Mouse (Mus musculus) forebrain, embryonic 12.5 days (tissue): ENCODE measurements around the gene Mrpl57. TPM values are rescaled to one million over a fixed set of nuclear protein-coding genes. Genes with fewer than 3 reads are reported as not detected.
"Not testable (repeated sequence)": the region's sequence is repeated elsewhere in the genome, so short reads cannot be mapped to it uniquely, and the experiment has no call there.

Experiments used
- ATAC-seq: fragments of 200-750 bp; cut with Nextera tagmentation; 2 replicates; pipeline ENCODE4 v1.8.0; 2017; ENCODE audit warnings: moderate TSS enrichment; ENCODE audit not compliant: low FRiP score
- H3K27ac ChIP-seq: fragments of 300-500 bp; sonication (generic); 2 replicates; pipeline ENCODE4 v1.5.1; 2016; ENCODE audit warnings: mild to moderate bottlenecking
- H3K27me3 ChIP-seq: fragments of 300-500 bp; sonication (generic); 2 replicates; pipeline ENCODE4 v1.6.1; 2016; ENCODE audit warnings: mild to moderate bottlenecking
- H3K36me3 ChIP-seq: fragments of 300-500 bp; sonication (generic); replicated peaks from 2 replicates; pipeline ENCODE4 v1.6.1; 2016; ENCODE audit warnings: mild to moderate bottlenecking
- H3K4me1 ChIP-seq: fragments of 300-500 bp; sonication (generic); 2 replicates; pipeline ENCODE4 v1.6.1; 2016
- H3K4me2 ChIP-seq: fragments of 300-500 bp; sonication (generic); 2 replicates; pipeline ENCODE4 v1.6.1; 2016; ENCODE audit warnings: mild to moderate bottlenecking, moderate library complexity
- H3K4me3 ChIP-seq: fragments of 300-500 bp; sonication (generic); replicated peaks from 2 replicates; pipeline ENCODE4 v1.5.1; 2016; ENCODE audit warnings: mild to moderate bottlenecking
- H3K9ac ChIP-seq: fragments of 300-500 bp; sonication (generic); 2 replicates; pipeline ENCODE4 v1.6.1; 2016; ENCODE audit warnings: mild to moderate bottlenecking
- H3K9me3 ChIP-seq: fragments of 300-500 bp; sonication (generic); 2 replicates; pipeline ENCODE4 v1.6.1; 2016
- WGBS: fragments of 180-500 bp; shearing (Covaris S2); methylation state at CpG from one replicate; pipeline ENCODE4 v1.1.7; 2016; 5-methylcytosine and 5-hydroxymethylcytosine counted together
- polyA plus RNA-seq: library from polyadenylated mRNA; unstranded; fragments of >200 nt; fragmentation: Nextera tagmentation; extraction: Ambion mirVana; gene quantifications from 2 replicates; pipeline ENCODE4 v1.2.1, GENCODE M21; 2016

Mrpl57 gene
- polyA plus RNA-seq, 1 experiment from 2014 or later: 141 TPM

GRCm38 (mm10) chr14:57827284-57827683 lies 1.2 kb downstream of the Mrpl57 start:
- peak overlapping the region; percentile 77 for H3K4me3 ChIP-seq
- H3K27ac ChIP-seq: no peak overlapping the region
- H3K27me3 ChIP-seq: no peaks in the 10 kb centered on the region
- H3K36me3 ChIP-seq: peaks cover 11% of the 10 kb centered on the region
- peaks cover 19% of the 10 kb centered on the region for H3K4me1 ChIP-seq
- ATAC-seq: no peak
- 70% methylated on average over 1 of the region's 1 CpGs for WGBS
- peak overlapping the region; percentile 84 for H3K9ac ChIP-seq
- H3K4me2 ChIP-seq: peak overlapping the region; percentile 78
- H3K9me3 ChIP-seq: no peaks in the 10 kb centered on the region

GRCm38 (mm10) chr14:57833526-57833925 lies 7.5 kb downstream of the Mrpl57 start:
- peaks cover 37% of the 10 kb centered on the region for H3K36me3 ChIP-seq
- H3K9ac ChIP-seq: no peak overlapping the region
- no peaks in the 10 kb centered on the region for H3K9me3 ChIP-seq
- no peak for ATAC-seq
- WGBS: 97% methylated on average over 2 of the region's 2 CpGs
- no peak overlapping the region for H3K27ac ChIP-seq
- no peak overlapping the region for H3K4me2 ChIP-seq
- H3K27me3 ChIP-seq: no peaks in the 10 kb centered on the region
- no peaks in the 10 kb centered on the region for H3K4me1 ChIP-seq
- no peak overlapping the region for H3K4me3 ChIP-seq

- no peak overlapping the region for H3K27ac ChIP-seq
- H3K9ac ChIP-seq: no peak overlapping the region
- no peak overlapping the region for H3K4me3 ChIP-seq
- H3K27me3 ChIP-seq: no peaks in the 10 kb centered on the region
- no peaks in the 10 kb centered on the region for H3K9me3 ChIP-seq
- ATAC-seq: no peak
- no peak overlapping the region for H3K4me2 ChIP-seq
- no peaks in the 10 kb centered on the region for H3K4me1 ChIP-seq
- 95% methylated on average over 10 of the region's 10 CpGs for WGBS
- H3K36me3 ChIP-seq: peaks cover 47% of the 10 kb centered on the region
Observed at GRCm38 (mm10) chr14:57835157-57835556, 9.1 kb downstream of the Mrpl57 start.

- WGBS: 94% methylated on average over 3 of the region's 3 CpGs
- Histone ChIP-seq H3K27ac (no peak overlapping the region), H3K4me2 (no peak overlapping the region), H3K27me3 (no peaks in the 10 kb centered on the region), H3K9ac (no peak overlapping the region), H3K4me3 (no peak overlapping the region), H3K36me3 (peaks cover 38% of the 10 kb centered on the region), H3K9me3 (no peaks in the 10 kb centered on the region), H3K4me1 (no peaks in the 10 kb centered on the region)
- no peak for ATAC-seq
Observed at GRCm38 (mm10) chr14:57844535-57844934, 18.5 kb downstream of the Mrpl57 start.

- ATAC-seq: not testable (repeated sequence)
- WGBS: 82% methylated on average over 5 of the region's 5 CpGs
- H3K36me3 ChIP-seq: peaks cover 40% of the 10 kb centered on the region
Observed at GRCm38 (mm10) chr14:57848061-57848460, 22.0 kb downstream of the Mrpl57 start.

GRCm38 (mm10) chr14:57848646-57849045 lies 22.6 kb downstream of the Mrpl57 start:
- no peak overlapping the region for H3K4me2 ChIP-seq
- H3K36me3 ChIP-seq: peaks cover 40% of the 10 kb centered on the region
- H3K27me3 ChIP-seq: no peaks in the 10 kb centered on the region
- no peak overlapping the region for H3K27ac ChIP-seq
- no peak for ATAC-seq
- no peak overlapping the region for H3K4me3 ChIP-seq
- H3K9me3 ChIP-seq: no peaks in the 10 kb centered on the region
- no peaks in the 10 kb centered on the region for H3K4me1 ChIP-seq
- 95% methylated on average over 2 of the region's 2 CpGs for WGBS
- no peak overlapping the region for H3K9ac ChIP-seq

More at GRCm38 (mm10) chr14:57848061-57848460, 22.0 kb downstream of the Mrpl57 start:
- not testable (repeated sequence) for H3K4me1 ChIP-seq, H3K4me2 ChIP-seq, H3K4me3 ChIP-seq, H3K9me3 ChIP-seq, H3K27ac ChIP-seq, H3K9ac ChIP-seq, H3K27me3 ChIP-seq

- Histone ChIP-seq H3K9ac (no peak overlapping the region), H3K4me1 (no peaks in the 10 kb centered on the region), H3K4me2 (no peak overlapping the region), H3K4me3 (no peak overlapping the region), H3K27ac (no peak overlapping the region), H3K27me3 (no peaks in the 10 kb centered on the region), H3K9me3 (no peaks in the 10 kb centered on the region), H3K36me3 (peaks cover 29% of the 10 kb centered on the region)
- 88% methylated on average over 3 of the region's 3 CpGs for WGBS
- no peak for ATAC-seq
Observed at GRCm38 (mm10) chr14:57850330-57850729, 24.3 kb downstream of the Mrpl57 start.

- H3K27me3 ChIP-seq: no peaks in the 10 kb centered on the region
Observed at GRCm38 (mm10) chr14:57852961-57853360, 26.9 kb downstream of the Mrpl57 start.

GRCm38 (mm10) chr14:57856037-57856436 lies 30.0 kb downstream of the Mrpl57 start:
- H3K4me1 ChIP-seq, H3K4me2 ChIP-seq, H3K27me3 ChIP-seq, H3K9ac ChIP-seq, ATAC-seq, H3K27ac ChIP-seq, H3K4me3 ChIP-seq, H3K9me3 ChIP-seq: not testable (repeated sequence)
- peaks cover 17% of the 10 kb centered on the region for H3K36me3 ChIP-seq

More at GRCm38 (mm10) chr14:57852961-57853360, 26.9 kb downstream of the Mrpl57 start:
- ATAC-seq: no peak
- Histone ChIP-seq H3K9me3 (no peaks in the 10 kb centered on the region), H3K4me2 (no peak overlapping the region), H3K4me1 (no peaks in the 10 kb centered on the region), H3K9ac (no peak overlapping the region), H3K36me3 (peaks cover 25% of the 10 kb centered on the region), H3K4me3 (no peak overlapping the region), H3K27ac (no peak overlapping the region)
- 64% methylated on average over 2 of the region's 2 CpGs for WGBS

GRCm38 (mm10) chr14:57858601-57859000 lies 32.6 kb downstream of the Mrpl57 start:
- H3K4me3 ChIP-seq: no peak overlapping the region
- peaks cover 21% of the 10 kb centered on the region for H3K36me3 ChIP-seq
- no peak overlapping the region for H3K27ac ChIP-seq
- H3K27me3 ChIP-seq: no peaks in the 10 kb centered on the region
- 95% methylated on average over 2 of the region's 2 CpGs for WGBS
- no peaks in the 10 kb centered on the region for H3K9me3 ChIP-seq
- H3K4me2 ChIP-seq: no peak overlapping the region
- no peak overlapping the region for H3K9ac ChIP-seq
- no peaks in the 10 kb centered on the region for H3K4me1 ChIP-seq
- no peak for ATAC-seq

- Histone ChIP-seq H3K27me3 (no peaks in the 10 kb centered on the region), H3K36me3 (peaks cover 28% of the 10 kb centered on the region), H3K9me3 (no peaks in the 10 kb centered on the region), H3K4me2 (no peak overlapping the region), H3K9ac (no peak overlapping the region), H3K4me3 (no peak overlapping the region), H3K27ac (no peak overlapping the region), H3K4me1 (no peaks in the 10 kb centered on the region)
- no peak for ATAC-seq
Observed at GRCm38 (mm10) chr14:57859520-57859919, 33.5 kb downstream of the Mrpl57 start.

GRCm38 (mm10) chr14:57861987-57862412 lies 36.0 kb downstream of the Mrpl57 start:
- ATAC-seq: no peak
- no peaks in the 10 kb centered on the region for H3K9me3 ChIP-seq
- H3K4me2 ChIP-seq: no peak overlapping the region
- H3K4me3 ChIP-seq: no peak overlapping the region
- 88% methylated on average over 4 of the region's 4 CpGs for WGBS
- H3K4me1 ChIP-seq: no peaks in the 10 kb centered on the region
- no peak overlapping the region for H3K27ac ChIP-seq
- H3K9ac ChIP-seq: no peak overlapping the region
- H3K36me3 ChIP-seq: peaks cover 39% of the 10 kb centered on the region
- H3K27me3 ChIP-seq: no peaks in the 10 kb centered on the region

- H3K4me3 ChIP-seq: no peak overlapping the region
- H3K36me3 ChIP-seq: peaks cover 40% of the 10 kb centered on the region
- no peak overlapping the region for H3K27ac ChIP-seq
Observed at GRCm38 (mm10) chr14:57863129-57863528, 37.1 kb downstream of the Mrpl57 start.

More at GRCm38 (mm10) chr14:57863129-57863528, 37.1 kb downstream of the Mrpl57 start:
- no peak for ATAC-seq
- no peaks in the 10 kb centered on the region for H3K9me3 ChIP-seq
- no peaks in the 10 kb centered on the region for H3K4me1 ChIP-seq
- no peaks in the 10 kb centered on the region for H3K27me3 ChIP-seq
- H3K4me2 ChIP-seq: no peak overlapping the region
- H3K9ac ChIP-seq: no peak overlapping the region
- 80% methylated on average over 2 of the region's 2 CpGs for WGBS
